Mouse (Mus musculus) thymus, adult 18-20 months (tissue): ENCODE results near the gene 4930486L24Rik.
"Not testable (repeated sequence)": the region's sequence is repeated elsewhere in the genome, so short reads cannot be mapped to it uniquely, and the experiment has no call there.

Source experiments
- DNase-seq, 2 experiments: peaks; one replicate each; pipeline ENCODE4 v3.0.0; 2022; ENCODE audit warnings: mixed read lengths in 2 of 2

4930486L24Rik gene

DNA sequence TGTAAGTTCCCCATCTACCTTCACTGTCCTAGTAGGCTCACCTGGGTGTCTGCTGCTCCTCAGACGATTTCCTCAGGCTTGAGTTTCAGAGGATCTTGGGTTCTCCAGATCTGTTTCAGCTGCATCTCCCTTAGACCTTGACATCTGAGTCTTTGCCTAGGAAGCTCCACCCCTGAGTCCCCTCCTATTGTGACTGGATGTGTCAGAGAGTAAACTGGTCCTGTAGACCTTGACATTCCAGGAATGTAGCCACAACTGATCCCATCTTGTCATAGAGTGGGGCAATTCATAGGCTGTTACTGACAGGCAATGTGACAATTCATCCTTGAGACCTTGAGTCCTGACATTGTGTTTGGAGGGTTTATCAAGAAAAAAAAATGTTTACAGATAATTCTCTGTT lies at the start of gene 4930486L24Rik:
4930486L24Rik (minus strand) TSS at position 195 of the 400 bp plus-strand sequence.
- no peak for DNase-seq

DNA sequence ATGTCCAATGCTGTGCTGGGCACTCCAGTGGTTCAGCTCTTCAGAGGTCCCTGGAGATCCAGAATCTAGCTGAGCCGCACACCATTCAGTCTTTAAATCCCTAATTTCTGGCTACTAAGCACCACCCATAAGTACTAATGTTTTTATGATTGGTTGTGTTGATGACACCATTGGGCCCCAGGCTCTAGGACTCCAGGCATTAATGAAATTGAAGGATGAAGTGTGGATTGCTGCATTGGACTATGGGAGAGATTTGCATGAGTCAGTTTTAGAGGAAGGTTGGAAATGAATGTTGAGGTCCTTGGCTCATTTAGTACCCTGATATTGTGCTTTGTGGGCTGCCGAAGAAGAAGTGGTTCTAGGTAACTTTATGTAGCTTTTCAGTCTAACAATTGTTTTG lies 40.5 kb upstream of the 4930486L24Rik start, which contains the start of gene Tpbpb:
Tpbpb (minus strand) TSS at position 101 of the 400 bp plus-strand sequence.
- not testable (repeated sequence) for DNase-seq

DNA sequence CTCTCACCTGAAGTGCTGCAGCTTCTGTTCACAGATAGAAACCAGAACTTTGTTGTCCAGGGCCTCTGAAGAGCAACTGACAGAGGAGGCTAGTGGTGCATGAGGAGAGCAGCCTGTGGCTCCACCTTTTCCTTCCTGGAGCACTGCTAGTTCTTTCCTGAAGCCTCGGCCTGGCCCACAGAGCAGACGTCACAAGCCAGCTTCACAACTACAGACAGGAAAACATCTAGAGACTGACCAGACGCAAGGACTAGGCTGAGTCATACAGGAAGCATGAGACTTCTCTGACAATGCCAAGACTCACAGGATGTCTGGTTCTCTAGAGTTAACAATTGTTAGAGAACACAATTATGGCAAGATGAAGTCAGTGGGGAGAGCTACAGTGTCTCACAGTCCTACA lies 33.1 kb upstream of the 4930486L24Rik start, which contains the start of gene Ctla2b:
Ctla2b (minus strand) TSS at position 120 of the 400 bp plus-strand sequence.
- peak; percentile 3 to 7 for DNase-seq

DNA sequence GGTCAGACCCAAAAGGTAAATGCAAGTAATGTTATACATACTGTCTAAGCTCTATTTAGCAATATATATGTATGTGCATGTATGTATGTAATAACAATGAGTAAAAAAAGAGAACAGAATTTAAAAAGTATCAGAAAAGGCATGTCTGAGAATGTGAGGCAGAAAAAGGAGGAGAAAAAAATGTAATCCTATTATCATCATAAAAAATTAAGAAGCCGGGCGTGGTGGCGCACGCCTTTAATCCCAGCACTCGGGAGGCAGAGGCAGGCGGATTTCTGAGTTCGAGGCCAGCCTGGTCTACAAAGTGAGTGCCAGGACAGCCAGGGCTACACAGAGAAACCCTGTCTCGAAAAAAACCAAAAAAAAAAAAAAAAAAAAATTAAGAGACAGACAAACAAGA lies 32.5 kb upstream of the 4930486L24Rik start, which contains the start of gene Gm49392:
Gm49392 (minus strand) TSS at position 101 of the 400 bp plus-strand sequence.
- not testable (repeated sequence) for DNase-seq

DNA sequence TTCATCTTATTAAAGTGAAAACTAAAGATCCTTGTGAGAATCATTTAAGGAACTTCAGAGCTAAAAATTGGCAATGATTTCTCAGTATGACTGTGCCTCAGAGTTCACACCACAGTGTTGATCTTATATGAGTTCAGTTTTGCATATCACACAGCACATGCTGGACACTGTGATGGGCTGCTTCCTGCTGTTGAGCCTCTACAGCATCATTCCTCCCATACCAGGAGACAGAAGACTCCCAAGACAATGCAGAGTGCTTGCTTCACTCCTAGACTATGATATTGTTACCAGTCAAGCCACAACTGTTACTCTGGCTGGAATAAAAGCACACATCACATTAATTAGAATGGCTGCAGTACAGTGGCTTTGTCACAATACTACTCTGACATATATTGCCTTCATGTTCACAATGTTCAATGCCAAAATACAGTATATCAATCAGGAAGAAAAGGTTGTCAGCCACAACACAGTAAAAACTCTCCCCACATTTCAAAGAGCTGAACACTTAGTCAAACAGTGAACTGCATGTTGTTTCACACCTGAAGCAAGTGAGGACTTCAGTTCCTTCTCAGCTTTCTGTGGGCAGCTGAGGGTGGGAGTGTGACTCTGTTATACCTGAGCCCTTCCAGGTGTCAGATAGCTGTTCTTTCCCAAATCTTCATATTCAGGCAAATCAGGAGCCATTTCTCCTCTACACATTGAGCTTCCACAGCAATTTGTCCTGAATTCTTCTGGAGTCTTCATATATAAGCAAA lies 31.3 kb upstream of the 4930486L24Rik start:
- no peak for DNase-seq

DNA sequence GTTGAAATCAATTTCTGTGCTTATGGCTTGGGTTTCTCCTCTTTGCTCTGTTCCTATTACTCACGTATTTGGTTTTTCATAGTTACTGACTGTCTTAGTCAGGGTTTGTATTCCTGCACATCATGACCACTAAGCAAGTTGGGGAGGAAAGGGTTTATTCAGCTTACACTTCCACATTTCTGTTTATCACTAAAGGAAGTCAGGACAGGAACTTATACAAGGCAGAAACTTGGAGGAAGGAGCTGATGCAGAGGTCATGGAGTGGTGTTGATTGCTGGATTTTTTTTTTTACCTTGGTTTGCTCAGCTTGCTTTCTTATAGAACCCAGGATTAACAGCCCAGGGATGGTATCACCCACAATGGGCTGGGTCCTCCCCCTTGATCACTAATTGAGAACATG lies 28.0 kb upstream of the 4930486L24Rik start:
- DNase-seq: no peak

DNA sequence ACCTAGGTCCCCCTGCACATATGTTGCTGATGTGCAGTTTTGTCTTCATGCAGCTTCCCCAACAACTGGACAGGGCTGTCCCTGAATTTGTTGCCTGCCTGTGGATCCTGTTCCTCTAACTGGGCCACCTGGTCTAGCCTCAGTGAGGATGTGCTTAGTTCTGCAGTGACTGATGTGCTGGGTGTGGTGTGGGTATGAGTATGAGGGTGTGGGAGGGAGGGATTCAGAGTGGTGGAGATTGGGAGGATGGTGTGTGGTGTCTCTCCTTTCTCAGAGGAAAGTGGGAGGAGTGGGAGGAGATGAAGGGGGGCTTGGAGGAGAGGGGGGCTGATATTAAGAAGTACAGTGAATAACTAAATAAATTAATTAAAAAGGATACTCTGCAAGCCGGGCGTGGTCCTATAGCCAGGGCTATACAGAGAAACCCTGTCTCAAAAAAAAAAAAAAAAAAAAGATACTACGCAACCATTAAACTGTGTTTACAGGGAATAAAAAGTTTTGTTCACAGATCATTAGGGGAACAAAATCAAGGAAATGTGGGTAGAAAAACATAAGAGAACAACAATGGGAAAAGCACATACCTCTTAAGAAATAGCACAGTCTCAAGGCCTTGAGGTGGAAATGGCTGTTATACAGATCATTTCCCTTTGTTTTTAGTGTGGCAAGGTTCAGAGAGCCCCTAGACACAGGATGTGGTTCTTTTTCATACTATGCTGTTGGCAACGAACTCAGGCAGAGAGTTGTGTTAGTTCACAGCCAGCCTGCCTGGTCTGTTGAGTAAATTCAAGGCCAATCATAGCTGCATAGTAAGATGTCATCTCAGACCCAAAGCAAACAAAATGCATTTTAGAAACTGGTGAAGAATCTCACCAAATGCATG lies 15.8 kb downstream of the 4930486L24Rik start:
- DNase-seq: peak; percentile 14 to 66

DNA sequence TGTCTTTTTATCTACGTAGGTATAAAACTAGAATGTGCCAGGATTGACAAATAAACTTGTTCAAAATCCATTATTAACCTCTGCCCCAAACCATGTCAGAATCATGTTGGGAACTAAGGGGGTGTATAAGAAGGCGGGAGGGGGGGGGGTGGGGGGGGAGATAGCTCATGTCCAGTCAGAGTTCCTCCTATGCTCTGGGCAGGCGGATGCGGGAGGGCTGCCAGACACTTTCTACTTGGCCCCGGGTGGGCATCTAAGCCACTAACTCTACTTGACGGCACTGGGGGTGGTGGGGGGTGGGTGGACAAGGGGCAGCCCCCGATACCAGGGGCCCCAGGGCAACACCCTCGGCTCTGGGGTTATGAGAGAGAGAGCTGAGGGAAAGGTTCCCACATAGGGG lies 21.1 kb downstream of the 4930486L24Rik start:
- no peak for DNase-seq

DNA sequence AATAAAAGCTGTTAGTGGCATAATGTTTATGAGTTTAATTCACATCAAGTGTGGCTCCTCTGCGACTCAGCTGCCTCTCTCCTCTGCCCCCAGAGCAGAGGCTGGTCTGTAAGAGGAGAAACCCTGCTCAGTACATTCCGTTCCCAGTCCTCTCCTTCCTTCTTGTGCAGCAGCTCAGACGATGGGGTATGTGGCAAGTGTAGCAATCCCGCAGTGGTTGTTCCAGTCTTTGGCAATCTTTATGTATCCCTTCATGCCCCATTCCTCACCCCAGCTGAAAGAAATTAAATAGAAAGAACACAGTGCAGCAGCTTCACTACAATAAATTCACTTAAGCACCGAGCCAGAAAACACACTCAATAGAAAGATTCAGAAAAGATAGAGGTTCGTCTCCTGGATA lies 21.6 kb downstream of the 4930486L24Rik start:
- DNase-seq: no peak

DNA sequence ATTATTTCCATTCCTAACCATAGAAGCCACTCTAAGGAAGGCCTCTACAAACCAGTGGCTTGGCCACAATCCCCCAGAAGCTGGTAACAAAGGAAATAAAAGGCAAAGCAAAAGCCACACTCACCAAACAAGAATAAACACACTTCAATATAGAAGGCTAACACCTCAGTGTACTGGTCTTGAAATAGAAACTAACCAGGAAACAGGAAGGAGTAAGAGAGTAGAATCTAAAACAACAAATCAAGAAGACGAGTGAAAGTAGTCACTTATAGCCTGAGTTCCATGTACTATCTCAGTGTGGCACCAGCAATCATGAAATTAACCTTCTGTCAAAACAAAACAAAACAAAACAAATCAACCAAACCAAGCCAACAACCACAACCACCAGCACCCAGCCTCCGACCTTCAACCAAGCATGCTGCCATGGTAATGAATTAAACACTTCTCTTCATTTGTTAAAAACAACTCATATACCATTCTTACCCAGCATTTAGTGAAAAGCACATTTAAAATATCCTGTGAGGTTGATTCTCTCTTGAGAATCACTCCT lies 24.8 kb downstream of the 4930486L24Rik start:
- no peak for DNase-seq

DNA sequence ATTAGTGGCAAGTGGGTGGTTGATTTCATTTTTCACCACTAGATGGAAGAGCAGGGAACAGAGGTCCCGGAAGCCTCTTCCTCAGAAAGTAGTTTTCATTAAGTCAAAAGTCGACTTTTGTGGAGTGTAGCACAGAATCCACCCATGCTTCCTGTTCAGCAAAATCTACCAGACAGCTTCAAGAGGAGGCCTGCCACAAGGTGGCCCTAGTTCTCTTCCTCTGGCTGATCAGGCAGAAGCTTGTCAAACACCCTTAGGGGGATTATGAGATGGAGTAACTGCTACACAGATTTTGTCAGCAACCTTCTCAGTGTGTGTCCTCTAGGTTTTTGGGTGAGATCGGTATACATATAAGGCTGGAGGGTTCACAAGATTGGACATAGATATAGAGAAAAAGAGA lies 38.2 kb downstream of the 4930486L24Rik start:
- DNase-seq: peak; percentile 41 to 42

DNA sequence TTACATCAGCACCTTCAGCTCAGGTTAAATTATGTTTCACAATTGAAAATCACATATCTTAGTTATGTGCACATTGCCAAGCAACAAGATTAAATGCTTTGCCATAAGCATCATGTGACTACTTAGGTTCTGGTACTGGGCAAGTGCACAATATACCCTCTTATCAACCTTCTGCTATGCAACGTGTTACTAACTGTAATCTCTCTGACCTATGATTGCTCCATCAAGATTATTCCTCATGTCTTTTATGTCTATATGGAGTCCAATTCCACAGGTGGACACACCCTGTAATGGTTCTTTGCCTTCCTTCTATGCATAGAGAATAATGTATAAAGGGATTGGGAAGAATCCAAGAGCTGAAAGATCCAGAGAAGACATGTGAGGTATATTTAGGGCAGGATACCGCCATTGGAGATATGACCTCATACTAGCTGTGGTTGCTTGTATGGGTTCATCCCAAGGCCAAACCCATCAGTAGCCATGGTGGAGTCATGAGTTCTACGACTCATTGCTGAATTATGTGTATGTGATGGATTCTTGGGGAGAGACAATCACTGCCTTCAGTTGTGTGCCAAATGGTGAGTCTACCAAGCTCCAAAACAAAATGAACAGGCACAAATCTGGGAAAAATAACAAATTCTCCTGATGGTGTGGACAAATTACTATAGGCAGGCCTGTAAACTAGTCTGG lies 43.6 kb downstream of the 4930486L24Rik start:
- DNase-seq: no peak

DNA sequence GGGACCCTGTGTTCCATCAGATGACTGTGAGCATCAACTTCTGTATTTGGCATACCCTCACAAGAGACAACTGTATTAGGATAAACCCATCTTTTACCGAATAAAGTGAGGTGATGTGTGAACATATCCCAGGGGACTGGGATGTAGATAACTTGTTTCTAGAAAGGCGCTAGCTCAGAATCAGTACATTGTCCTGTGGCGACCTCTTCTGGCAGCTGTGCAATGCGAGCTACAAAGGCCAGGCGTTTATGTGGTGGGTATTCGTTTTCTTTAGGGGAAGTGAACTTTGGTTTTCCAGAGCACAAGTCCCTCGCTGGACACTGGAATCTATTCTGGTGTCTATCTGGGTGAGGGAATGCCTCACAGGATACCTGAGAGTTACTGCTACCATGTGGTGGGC lies 44.8 kb downstream of the 4930486L24Rik start:
- no peak for DNase-seq

DNA sequence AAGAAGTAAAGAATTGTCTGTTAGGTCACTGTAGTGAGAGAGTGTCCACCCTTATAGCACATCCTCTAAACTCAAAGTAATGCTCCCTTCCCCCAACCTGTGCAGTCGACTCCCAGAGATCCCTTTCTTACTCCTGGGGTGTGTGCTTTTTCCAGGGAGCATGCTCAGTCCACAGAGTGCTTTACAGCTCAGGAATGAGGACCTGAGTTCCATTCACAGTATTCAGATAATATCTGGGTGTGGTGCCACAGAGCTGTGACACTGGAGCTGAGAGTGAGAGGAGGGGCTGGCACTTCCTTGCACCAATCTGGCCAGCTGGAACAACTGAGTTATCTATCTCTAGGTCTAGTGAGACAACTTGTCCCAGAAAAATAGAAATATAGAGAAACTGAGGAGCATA lies 50.6 kb downstream of the 4930486L24Rik start:
- DNase-seq: no peak

DNA sequence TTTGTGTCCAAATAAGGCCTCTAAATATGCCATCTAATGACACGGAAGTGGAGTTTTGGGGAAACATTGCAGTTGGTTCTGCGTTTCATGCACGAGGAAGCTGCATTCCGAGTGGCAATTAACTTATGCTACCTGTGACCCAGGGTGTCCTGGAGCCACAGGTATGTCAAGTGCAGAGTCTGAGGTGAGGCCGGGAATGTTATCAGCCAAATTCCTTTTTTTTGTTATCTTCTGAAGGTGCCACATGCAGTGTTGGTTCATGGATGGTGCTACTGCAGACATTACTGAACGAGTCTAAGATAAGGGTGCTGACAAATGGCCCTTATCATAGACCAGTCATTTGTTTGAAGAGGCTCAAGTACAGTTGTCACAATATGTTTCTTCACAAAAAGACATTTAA lies 51.5 kb downstream of the 4930486L24Rik start:
- DNase-seq: no peak

DNA sequence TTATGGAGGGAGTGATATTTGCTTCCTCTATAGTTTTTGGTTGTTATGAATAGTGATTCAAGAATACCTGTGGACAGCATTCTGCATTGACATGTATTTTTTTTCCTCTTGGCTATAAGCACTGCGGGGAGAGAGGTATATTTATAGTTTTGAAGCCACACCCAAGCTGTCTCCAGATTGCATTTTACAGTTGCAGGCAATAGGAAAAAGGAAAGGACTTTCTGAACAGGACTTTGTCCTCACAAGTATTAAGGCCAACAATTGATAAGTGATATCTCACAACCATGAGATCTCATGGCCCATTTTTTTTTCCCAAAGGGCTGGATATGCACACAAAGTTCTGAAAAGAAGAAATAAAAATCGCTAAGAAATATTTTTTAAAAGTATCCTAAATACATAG lies 54.6 kb downstream of the 4930486L24Rik start:
- DNase-seq: no peak

DNA sequence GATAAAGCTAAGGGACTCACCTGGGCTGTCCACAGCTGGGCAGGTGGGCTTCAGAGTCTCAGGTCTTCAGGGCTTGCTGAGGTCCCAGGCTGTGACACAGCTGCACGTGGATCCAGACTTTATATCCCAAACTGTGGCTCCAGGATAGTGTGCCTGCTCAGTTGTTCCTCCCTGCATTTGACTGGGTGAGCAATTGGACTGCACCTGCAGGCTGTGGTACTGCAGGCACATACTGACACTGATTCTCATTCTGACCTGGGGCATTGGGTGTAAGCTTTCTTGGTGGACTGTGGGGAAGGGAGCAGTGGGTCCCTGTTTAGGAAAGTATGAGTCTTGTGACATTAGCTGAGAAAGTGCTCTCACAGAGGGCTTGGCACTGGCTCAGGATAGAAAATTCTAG lies 61.5 kb downstream of the 4930486L24Rik start, which contains the start of gene Ctsll3:
Ctsll3 (minus strand) TSS at position 101 of the 400 bp plus-strand sequence.
- DNase-seq: no peak
